Mouse (Mus musculus) olfactory bulb, adult 2 months (tissue): Measurements from ENCODE around the gene Rexo2.

Source experiments
- CTCF ChIP-seq: fragments of 200-500 bp; IDR thresholded peaks from 2 replicates; pipeline ENCODE4 v1.5.1; 2012; ENCODE audit warnings: low read depth, mild to moderate bottlenecking, low read length, moderate library complexity; ENCODE audit not compliant: insufficient read depth
- POLR2A ChIP-seq: fragments of 200-500 bp; IDR thresholded peaks from 2 replicates; pipeline ENCODE4 v1.6.1; 2012; ENCODE audit warnings: mild to moderate bottlenecking, low read depth, low read length, moderate library complexity; ENCODE audit not compliant: insufficient read depth

- TF ChIP-seq CTCF: no peak
- no peak for TF ChIP-seq POLR2A
Observed at GRCm38 (mm10) chr9:48515332-48515731, 34.9 kb upstream of the Rexo2 start.
